Mouse (Mus musculus) brain, embryonic 14.5 days (tissue): Measurements from ENCODE around the gene Ush2a.

Experiments
- CTCF ChIP-seq: fragments of 200-500 bp; IDR thresholded peaks from 2 replicates; pipeline ENCODE4 v1.5.1; 2012; ENCODE audit warnings: inconsistent platforms, mild to moderate bottlenecking, moderate library complexity, borderline replicate concordance; ENCODE audit not compliant: insufficient read depth, insufficient read length; ENCODE audit errors: extremely low read depth
- POLR2A ChIP-seq: fragments of 200-500 bp; IDR thresholded peaks from 2 replicates; pipeline ENCODE4 v1.6.1; 2012; ENCODE audit warnings: mild to moderate bottlenecking, inconsistent platforms, borderline replicate concordance; ENCODE audit not compliant: poor library complexity, insufficient read depth, insufficient read length, severe bottlenecking; ENCODE audit errors: extremely low read depth

DNA sequence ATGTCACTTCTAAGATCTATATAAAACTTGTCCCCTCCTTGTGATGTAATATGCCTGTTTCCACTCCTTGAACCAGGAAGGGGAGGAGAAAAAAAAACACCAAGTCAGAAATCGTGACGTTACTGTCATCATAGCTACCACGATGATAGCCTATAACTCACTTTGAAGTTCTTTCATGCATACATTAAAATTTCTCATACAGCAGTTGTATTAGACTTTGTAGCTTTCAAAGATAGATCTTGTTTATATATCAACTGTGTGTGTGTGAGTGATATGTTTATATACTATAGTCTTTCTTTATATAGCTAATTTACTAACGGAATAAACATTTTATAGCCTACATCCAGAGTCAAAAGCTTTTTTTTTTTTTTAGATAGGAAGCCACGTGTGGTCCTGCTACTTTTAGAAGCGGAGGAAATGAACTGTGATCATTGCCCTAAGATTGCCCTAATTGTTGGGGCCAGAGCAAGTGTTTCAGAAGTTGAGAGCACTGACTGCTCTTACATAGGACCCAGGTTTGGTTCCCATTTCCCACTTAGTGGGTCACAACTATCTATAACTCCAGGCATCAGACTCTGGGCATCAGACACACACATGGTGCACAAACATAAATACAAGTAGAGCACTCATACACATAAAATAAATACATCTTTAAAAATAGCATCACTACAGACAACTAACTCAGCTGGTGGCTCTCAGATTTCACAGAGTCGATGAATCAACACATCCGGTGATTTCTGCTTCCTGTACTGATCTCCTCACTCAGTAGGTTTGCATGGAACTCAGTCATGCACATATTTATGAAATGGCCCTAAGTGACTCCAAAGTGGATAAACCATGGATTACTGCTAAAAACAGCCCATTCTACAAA, 413.1 kb downstream of the Ush2a start:
- TF ChIP-seq CTCF (no peak), POLR2A (no peak)
